Mouse (Mus musculus) ES-Bruce4 (cell line): Measurements from ENCODE around the gene Dicer1.

ENCODE experiments used
- EP300 ChIP-seq: IDR thresholded peaks from 2 replicates; pipeline ENCODE4 v1.6.1; 2011; ENCODE audit warnings: low read depth, low read length; ENCODE audit not compliant: insufficient read depth
- POLR2A ChIP-seq: IDR thresholded peaks from one replicate; pipeline ENCODE4 v1.8.1; 2011; ENCODE audit warnings: low read length; ENCODE audit not compliant: insufficient read depth

GRCm38 (mm10) chr12:104656146-104656545, 95.6 kb downstream of the Dicer1 start:
- no peak for TF ChIP-seq POLR2A
- no peak for TF ChIP-seq EP300
